Mouse (Mus musculus): ENCODE data around the gene Kif17.
A peak's percentile ranks its signal among the peaks of the same experiment; 100 is the strongest.

GRCm38 (mm10) chr4:138326077-138326695, 76.0 kb downstream of the Kif17 start, which contains the start of gene Pink1:
- TF ChIP-seq POLR2A (IDR thresholded peaks at IDR 0.05; ENCODE audit: low read depth, low read length) (peak; percentile 36), CTCF (conservative IDR thresholded peaks at IDR 0.05; ENCODE audit: insufficient read depth, insufficient read length, low read depth, low read length) (peak; percentile 92)
